Mouse (Mus musculus) myocyte (in vitro differentiated cells): Measurements from ENCODE around the gene Acp5. TPM values are rescaled to one million over a fixed set of nuclear protein-coding genes. Genes with fewer than 3 reads are reported as not detected.

Experiments
- H3K27me3 ChIP-seq: one replicate; pipeline ENCODE4 v1.6.1; 2011; ENCODE audit not compliant: control insufficient read depth, insufficient read depth, insufficient read length
- H3K36me3 ChIP-seq: one replicate; pipeline ENCODE4 v1.6.1; 2011; ENCODE audit not compliant: control insufficient read depth, insufficient read depth
- H3K4me2 ChIP-seq: one replicate; pipeline ENCODE4 v1.6.1; 2011; ENCODE audit warnings: low read depth, control low read depth
- H3K4me3 ChIP-seq: one replicate; pipeline ENCODE4 v1.5.1; 2011; ENCODE audit warnings: mild to moderate bottlenecking, control low read depth, moderate library complexity
- H3K79me2 ChIP-seq: one replicate; pipeline ENCODE4 v1.6.1; 2011; ENCODE audit not compliant: control insufficient read depth, insufficient read depth
- H3ac ChIP-seq: one replicate; pipeline ENCODE4 v1.6.1; 2011; ENCODE audit not compliant: control insufficient read depth, insufficient read length
- CEBPB ChIP-seq: IDR thresholded peaks from 2 replicates; pipeline ENCODE4 v1.6.1; 2011; ENCODE audit warnings: mild to moderate bottlenecking, moderate library complexity; ENCODE audit not compliant: poor library complexity, insufficient read depth, severe bottlenecking
- E2F4 ChIP-seq: IDR thresholded peaks from one replicate; pipeline ENCODE4 v1.6.1; 2011; ENCODE audit warnings: mild to moderate bottlenecking, control low read depth, moderate library complexity; ENCODE audit not compliant: insufficient read depth
- MAX ChIP-seq: IDR thresholded peaks from one replicate; pipeline ENCODE4 v1.6.1; 2011; ENCODE audit warnings: low read depth, mild to moderate bottlenecking, control low read depth
- MYOD1 ChIP-seq, 3 experiments: IDR thresholded peaks; one replicate each; pipeline ENCODE4 v1.6.1; 2011; ENCODE audit warnings: control low read depth in 2 of 3, low read depth in 2 of 3, mild to moderate bottlenecking in 2 of 3, moderate library complexity in 1 of 3; ENCODE audit not compliant: insufficient read length in 2 of 3, control insufficient read depth in 1 of 3
- MYOG ChIP-seq, 3 experiments: IDR thresholded peaks; one replicate each; pipeline ENCODE4 v1.6.1; 2011; ENCODE audit warnings: control low read depth in 2 of 3, low read depth in 2 of 3, mild to moderate bottlenecking in 2 of 3; ENCODE audit not compliant: insufficient read length in 2 of 3, control insufficient read depth in 1 of 3, insufficient read depth in 1 of 3
- POLR2A ChIP-seq: IDR thresholded peaks from one replicate; pipeline ENCODE4 v1.6.1; 2011; ENCODE audit warnings: low read depth, mild to moderate bottlenecking, control low read depth, moderate library complexity; ENCODE audit not compliant: insufficient read length
- POLR2AphosphoS2 ChIP-seq: IDR thresholded peaks from one replicate; pipeline ENCODE4 v1.6.1; 2011; ENCODE audit warnings: low read depth, control low read depth; ENCODE audit not compliant: insufficient read length
- REST ChIP-seq: IDR thresholded peaks from one replicate; pipeline ENCODE4 v1.6.1; 2011; ENCODE audit warnings: mild to moderate bottlenecking, control low read depth, moderate library complexity; ENCODE audit not compliant: insufficient read depth, insufficient read length
- SRF ChIP-seq: IDR thresholded peaks from one replicate; pipeline ENCODE4 v1.6.1; 2011; ENCODE audit warnings: low read depth; ENCODE audit not compliant: control insufficient read depth, insufficient read length
- TCF12 ChIP-seq: IDR thresholded peaks from one replicate; pipeline ENCODE4 v1.6.1; 2011; ENCODE audit warnings: mild to moderate bottlenecking, control low read depth; ENCODE audit not compliant: poor library complexity, insufficient read depth, severe bottlenecking
- TCF3 ChIP-seq: IDR thresholded peaks from one replicate; pipeline ENCODE4 v1.6.1; 2011; ENCODE audit warnings: low read depth, control low read depth; ENCODE audit not compliant: insufficient read length
- USF1 ChIP-seq: IDR thresholded peaks from one replicate; pipeline ENCODE4 v1.6.1; 2011; ENCODE audit warnings: low read depth, mild to moderate bottlenecking, control low read depth, moderate library complexity
- polyA plus RNA-seq: library from polyadenylated mRNA; unstranded; fragments of >200 nt; fragmentation: generic; extraction: Trizol; gene quantifications from one replicate; pipeline ENCODE4 v1.2.1, GENCODE M21; 2012; ENCODE audit warnings: missing spikeins

The Acp5 gene
- polyA plus RNA-seq, 1 experiment = 0.16 TPM

GRCm38 (mm10) chr9:22125246-22126027, 10.1 kb downstream of the Acp5 start:
- no peak overlapping the region for H3K4me3 ChIP-seq
- H3K36me3 ChIP-seq = no peaks in the 10 kb centered on the region

GRCm38 (mm10) chr9:22124169-22124568, 11.3 kb downstream of the Acp5 start:
- Histone ChIP-seq H3K36me3 (no peaks in the 10 kb centered on the region), H3K4me3 (no peak overlapping the region), H3ac (no peak overlapping the region), H3K79me2 (no peaks in the 10 kb centered on the region), H3K27me3 (peaks cover 7% of the 10 kb centered on the region), H3K4me2 (no peak overlapping the region)
- TF ChIP-seq TCF12 = no peak
- TF ChIP-seq POLR2A = no peak
- TF ChIP-seq MYOD1 (IDR thresholded peaks at IDR 0.05; ENCODE audit: control insufficient read depth in 1 of 3, insufficient read length in 2 of 3, low read depth in 2 of 3) = no peak
- no peak for TF ChIP-seq SRF
- no peak for TF ChIP-seq TCF3
- no peak for TF ChIP-seq REST
- TF ChIP-seq MYOG (IDR thresholded peaks at IDR 0.05; ENCODE audit: control insufficient read depth in 1 of 3, insufficient read depth in 1 of 3, insufficient read length in 2 of 3, low read depth in 2 of 3) = no peak
- TF ChIP-seq E2F4 = no peak
- TF ChIP-seq MAX = no peak
- TF ChIP-seq USF1 = no peak
- TF ChIP-seq POLR2AphosphoS2 = no peak
- no peak for TF ChIP-seq CEBPB

More at GRCm38 (mm10) chr9:22125246-22126027, 10.1 kb downstream of the Acp5 start:
- H3ac ChIP-seq = no peak overlapping the region
- H3K79me2 ChIP-seq = no peaks in the 10 kb centered on the region
- no peak overlapping the region for H3K4me2 ChIP-seq
- TF ChIP-seq REST (no peak), POLR2A (no peak), CEBPB (no peak), TCF12 (no peak), POLR2AphosphoS2 (no peak), SRF (no peak), MAX (no peak), USF1 (no peak), MYOG (IDR thresholded peaks at IDR 0.05; ENCODE audit: control insufficient read depth in 1 of 3, insufficient read depth in 1 of 3, insufficient read length in 2 of 3, low read depth in 2 of 3) (no peak), TCF3 (no peak), E2F4 (no peak), MYOD1 (IDR thresholded peaks at IDR 0.05; ENCODE audit: control insufficient read depth in 1 of 3, insufficient read length in 2 of 3, low read depth in 2 of 3) (no peak)
- no peaks in the 10 kb centered on the region for H3K27me3 ChIP-seq

GRCm38 (mm10) chr9:22123069-22123609, 12.4 kb downstream of the Acp5 start:
- Histone ChIP-seq H3K36me3 (no peaks in the 10 kb centered on the region), H3ac (no peak overlapping the region), H3K79me2 (no peaks in the 10 kb centered on the region), H3K27me3 (peaks cover 9% of the 10 kb centered on the region), H3K4me3 (no peak overlapping the region), H3K4me2 (no peak overlapping the region)
- TF ChIP-seq TCF3 (no peak), MYOD1 (IDR thresholded peaks at IDR 0.05; ENCODE audit: control insufficient read depth in 1 of 3, insufficient read length in 2 of 3, low read depth in 2 of 3) (no peak), USF1 (no peak), REST (no peak), CEBPB (no peak), POLR2A (no peak), SRF (no peak), MYOG (IDR thresholded peaks at IDR 0.05; ENCODE audit: control insufficient read depth in 1 of 3, insufficient read depth in 1 of 3, insufficient read length in 2 of 3, low read depth in 2 of 3) (no peak), POLR2AphosphoS2 (no peak), TCF12 (no peak), MAX (no peak), E2F4 (no peak)

DNA sequence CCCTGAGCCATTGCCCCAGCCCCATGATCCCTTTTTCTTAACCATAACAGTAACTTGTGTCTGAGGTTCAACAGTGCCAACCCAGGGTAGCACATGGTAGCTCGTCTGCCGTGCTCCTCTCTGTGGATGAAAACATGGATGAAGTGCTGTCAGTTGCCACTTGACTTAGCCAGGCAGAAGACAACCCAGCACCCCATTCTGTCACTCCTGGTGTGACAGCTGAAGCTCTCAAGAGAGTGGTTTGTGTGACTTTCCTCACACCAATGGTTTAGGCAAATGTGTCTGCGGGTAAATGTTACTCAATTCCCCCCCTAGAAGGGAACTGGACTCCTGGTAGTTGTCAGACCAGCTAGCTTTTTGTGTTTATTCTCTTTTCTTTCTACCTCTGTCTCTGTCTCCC, 13.5 kb downstream of the Acp5 start:
- no peaks in the 10 kb centered on the region for H3K36me3 ChIP-seq
- no peak overlapping the region for H3K4me2 ChIP-seq
- H3K4me3 ChIP-seq = no peak overlapping the region
- no peak overlapping the region for H3ac ChIP-seq
- no peak for TF ChIP-seq MYOG (IDR thresholded peaks at IDR 0.05; ENCODE audit: control insufficient read depth in 1 of 3, insufficient read depth in 1 of 3, insufficient read length in 2 of 3, low read depth in 2 of 3)
- no peak for TF ChIP-seq TCF3
- TF ChIP-seq USF1 = no peak
- H3K27me3 ChIP-seq = peaks cover 9% of the 10 kb centered on the region
- H3K79me2 ChIP-seq = no peaks in the 10 kb centered on the region
